Mouse (Mus musculus): ENCODE results near the gene Olfr463.

Gene Olfr463

DNA sequence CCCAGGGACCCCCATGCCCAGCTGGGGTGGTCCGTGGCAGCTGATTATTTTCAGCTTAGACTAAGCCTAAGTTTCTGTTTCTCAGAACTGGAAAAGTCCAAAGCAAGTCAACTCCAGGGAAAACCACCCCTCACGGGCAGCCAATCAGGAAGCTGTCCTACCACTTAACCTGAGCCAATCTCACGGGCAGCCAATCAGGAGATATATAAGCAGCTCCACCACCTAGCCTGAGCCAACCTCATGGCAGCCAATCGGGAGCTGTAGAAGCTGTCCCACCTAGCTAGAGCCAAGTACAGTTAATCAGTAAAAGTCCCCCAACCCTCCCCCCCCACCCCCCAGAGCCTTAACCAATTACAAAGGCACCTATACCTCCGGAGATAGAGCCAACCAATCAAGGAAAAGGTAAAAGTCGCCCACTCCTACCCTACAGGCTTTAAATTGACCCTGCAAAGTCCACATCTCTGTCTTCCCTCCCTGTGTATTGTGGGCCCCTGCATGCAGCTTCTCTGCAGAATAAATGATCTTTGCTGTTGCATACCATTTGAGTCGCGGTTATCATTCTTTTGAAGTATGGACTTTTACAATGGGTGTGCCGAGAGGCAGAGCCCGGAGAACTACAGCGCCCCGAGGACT, 50.1 kb downstream of the Olfr463 start:
- no peak for DNase-seq
